ENCODE assay signal across 8 mouse cellular contexts in the genomic region with DNA sequence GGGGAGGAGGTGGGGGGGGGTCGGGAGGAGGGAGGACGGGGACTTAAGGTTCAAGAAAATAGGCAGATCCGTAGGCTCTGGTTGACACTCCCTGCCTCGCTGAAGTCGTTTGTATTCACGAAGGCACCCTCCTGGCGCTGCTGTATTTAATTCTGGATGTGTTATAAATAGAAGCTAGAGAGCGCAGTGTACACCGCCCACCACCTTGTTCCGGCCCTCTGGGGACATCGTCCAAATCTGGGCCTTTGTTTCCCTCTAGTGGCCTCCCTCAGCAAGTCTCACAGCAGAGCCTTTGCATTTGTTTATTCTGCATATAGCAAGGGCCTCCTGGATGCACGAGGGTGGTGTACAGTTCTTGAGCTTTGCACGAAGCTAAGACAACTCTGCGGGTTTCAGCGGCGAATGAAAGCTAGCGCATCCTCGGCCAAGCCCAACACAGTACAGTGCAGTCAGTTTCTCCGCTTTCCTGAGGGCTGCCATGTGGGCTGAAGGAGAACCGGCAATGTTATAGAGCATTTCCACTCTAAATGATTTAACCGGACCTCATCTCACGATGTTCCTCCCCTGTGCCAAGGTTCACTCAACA. TPM values are rescaled to one million over a fixed set of nuclear protein-coding genes. Genes with fewer than 3 reads are reported as not detected.
A peak's percentile ranks its signal among the peaks of the same experiment; 100 is the strongest.
DNase-seq lines count a peak whose midpoint lies in the region; ATAC-seq and TF ChIP-seq lines count a peak whose summit lies in the region.

No protein-coding gene starts in this region.

- peak overlapping the region; percentile 79 for H3K27ac ChIP-seq in gastrocnemius, adult 2 months
- H3K27ac ChIP-seq in hindbrain, embryonic 16.5 days (ENCODE audit: low read depth, low read length), result peak overlapping the region; percentile 40

- peak; percentile 62 for TF ChIP-seq CTCF in gastrocnemius, adult 2 months (IDR thresholded peaks at IDR 0.05)

- ATAC-seq in hindbrain, embryonic 16.5 days, result peak; percentile 94

- no peaks in the 10 kb centered on the region for H3K9me3 ChIP-seq in hindbrain, embryonic 16.5 days (ENCODE audit: control insufficient read depth, low read length)

- peak overlapping the region; percentile 50; the same call in 1 of the 2 replicates for H3K9ac ChIP-seq in hindbrain, embryonic 16.5 days (ENCODE audit: low read depth, low read length)

- H3K4me1 ChIP-seq in hindbrain, embryonic 16.5 days (ENCODE audit: control insufficient read depth, insufficient read depth, low read depth, low read length), result peaks cover 13% of the 10 kb centered on the region

- peak overlapping the region; percentile 54 for H3K4me2 ChIP-seq in hindbrain, embryonic 16.5 days (ENCODE audit: low read length)

- H3K4me3 ChIP-seq in gastrocnemius, adult 2 months, result peak overlapping the region; percentile 59
- peak overlapping the region; percentile 29 for H3K4me3 ChIP-seq in hindbrain, embryonic 16.5 days (ENCODE audit: low read length)

- no peaks in the 10 kb centered on the region for H3K27me3 ChIP-seq in hindbrain, embryonic 16.5 days (replicated peaks; ENCODE audit: control insufficient read depth, insufficient read depth, low read length)

- no peaks in the 10 kb centered on the region for H3K36me3 ChIP-seq in hindbrain, embryonic 16.5 days (ENCODE audit: control insufficient read depth, insufficient read depth, low read length)

- DNase-seq in ZHBTc4 (ENCODE audit: low read depth, low spot score), result peak; percentile 93
- DNase-seq in cerebellum, postnatal 25 days, result peak; percentile 84 to 87
- DNase-seq in gastrocnemius, adult 2 months, result peak; percentile 77
- DNase-seq in left cerebral cortex, adult 11 months (ENCODE audit: low spot score), result peak; percentile 84
- peak; percentile 86 for DNase-seq in lung, postnatal 25 days (ENCODE audit: low spot score)
- peak; percentile 57 for DNase-seq in retina, adult 2 months (ENCODE audit: low read depth, low spot score)
- peak; percentile 66 for DNase-seq in thymus, postnatal 14 days

- WGBS in hindbrain, embryonic 16.5 days, result 5% methylated on average over 22 of the region's 22 CpGs

- intact Hi-C loops in gastrocnemius, adult 2 months (cut with DNase I), result loop anchor here (2.0 to 10.0 kb wide), 2 partner anchors 49 to 343 kb away; no protein-coding TSS in a partner anchor

RNA-seq across cellular contexts. Expression of gene Hspa8, which starts 43.0 kb away (rescaled TPM):
- 1,000 to 10,000 TPM; 1,297 to 1,609 TPM for total RNA-seq in gastrocnemius, adult 2 months (2021)
- polyA plus RNA-seq in hindbrain, embryonic 16.5 days (2015; fragmentation: Nextera tagmentation; extraction: Ambion mirVana), result 3,309 and 3,384 TPM in 2 replicates

Comparison
In these comparisons a context has a peak if more than half of its experiments do, and no peak if none do; other contexts are left out.
1. Peak in every context shown above with its lines: DNase-seq, ATAC-seq, H3K4me3 ChIP-seq and H3K27ac ChIP-seq.